Mouse (Mus musculus) c-Kit-positive CD71-positive TER-119-negative erythroid progenitor cells, embryonic 14.5 days (primary cell): Measurements from ENCODE around the gene Pcf11.

Experiments
- DNase-seq: peaks from one replicate; pipeline ENCODE4 v3.0.0-alpha.2; 2013; ENCODE audit warnings: low read depth

Pcf11 gene

DNA sequence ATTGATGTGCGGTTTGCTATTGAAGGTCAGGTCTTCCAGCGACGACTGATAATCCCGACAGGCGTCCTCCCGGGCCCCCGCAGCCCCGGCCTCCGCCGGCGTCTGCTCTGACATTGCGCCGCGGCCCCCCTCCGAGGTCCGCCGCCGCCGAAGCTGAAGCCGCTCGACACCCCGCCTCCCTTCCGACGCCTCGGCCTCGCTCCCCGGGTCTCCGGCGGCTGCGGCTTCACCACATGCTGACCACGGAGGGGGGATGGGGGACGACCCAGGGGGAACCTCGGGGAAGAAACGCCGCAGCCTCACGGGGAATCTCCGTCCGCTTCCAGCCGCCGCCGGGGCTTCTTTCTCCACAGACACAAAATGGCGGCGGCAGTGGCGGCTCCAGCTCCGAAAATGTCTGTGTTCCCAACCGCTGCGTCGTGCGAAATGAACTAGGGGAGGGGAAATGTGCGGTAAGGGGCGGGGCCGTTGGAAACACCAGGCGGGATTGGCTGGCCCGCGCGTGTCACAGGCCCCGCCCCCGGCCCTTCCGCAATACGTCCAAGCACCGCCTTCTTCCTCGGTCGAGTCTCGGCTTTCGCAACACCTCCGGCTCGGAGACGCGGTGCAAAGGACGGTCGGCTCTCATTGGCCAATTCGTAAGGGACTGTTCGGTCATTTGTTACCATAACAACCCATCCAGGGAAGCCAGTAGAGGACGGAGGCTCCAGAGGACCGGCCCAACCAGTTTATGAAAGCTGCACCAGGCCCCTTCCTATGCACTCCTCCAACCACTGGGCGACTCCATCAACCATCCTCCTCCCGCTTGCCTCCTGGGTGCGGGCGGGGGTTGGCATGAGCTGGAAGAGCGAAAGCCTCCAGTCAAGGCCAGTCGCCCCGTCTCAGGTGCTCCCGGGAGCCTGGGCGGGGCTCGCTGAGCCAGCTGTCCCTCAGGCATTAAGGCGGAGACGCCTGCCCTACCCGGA, at the start of gene Pcf11:
Pcf11 (minus strand) TSS at position 428 of the 965 bp plus-strand sequence.
- peak; percentile 91 for DNase-seq

DNA sequence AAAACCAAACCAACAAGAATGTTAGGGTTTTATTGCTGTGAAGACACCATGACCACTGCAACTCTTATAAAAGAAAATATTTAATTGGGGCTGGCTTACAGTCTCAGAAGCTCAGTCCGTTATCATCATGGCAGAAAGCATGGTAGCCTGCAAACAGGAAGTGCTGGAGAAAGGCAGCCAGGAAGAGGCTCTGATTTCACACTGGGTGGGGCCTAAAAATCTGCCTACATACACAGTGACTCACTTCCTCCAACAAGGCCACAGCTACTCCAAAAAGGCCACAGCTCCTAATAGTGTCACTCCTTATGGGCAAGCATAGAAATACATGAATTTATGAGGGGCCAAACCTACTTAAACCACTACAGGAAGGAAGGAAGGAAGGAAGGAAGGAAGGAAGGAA, 45.3 kb upstream of the Pcf11 start:
- no peak for DNase-seq

DNA sequence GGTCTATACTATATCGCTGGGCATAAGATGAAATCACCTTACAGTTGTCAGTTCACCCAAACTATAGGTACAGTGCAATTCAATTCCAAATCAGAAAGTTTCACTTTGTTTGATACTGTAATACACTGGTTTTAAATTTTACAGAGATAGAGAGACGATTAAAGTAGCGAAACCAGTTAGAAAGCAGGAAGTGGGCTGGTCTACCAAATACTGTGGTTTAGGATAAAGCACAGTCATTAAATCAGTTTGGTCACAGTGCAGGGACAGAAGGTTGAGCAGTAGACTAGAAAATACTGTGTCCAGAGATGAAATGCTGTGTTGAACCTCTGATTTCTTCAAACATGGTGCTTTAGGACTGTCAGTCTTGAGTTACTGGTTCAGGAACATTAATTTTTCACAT, 41.9 kb upstream of the Pcf11 start:
- no peak for DNase-seq

DNA sequence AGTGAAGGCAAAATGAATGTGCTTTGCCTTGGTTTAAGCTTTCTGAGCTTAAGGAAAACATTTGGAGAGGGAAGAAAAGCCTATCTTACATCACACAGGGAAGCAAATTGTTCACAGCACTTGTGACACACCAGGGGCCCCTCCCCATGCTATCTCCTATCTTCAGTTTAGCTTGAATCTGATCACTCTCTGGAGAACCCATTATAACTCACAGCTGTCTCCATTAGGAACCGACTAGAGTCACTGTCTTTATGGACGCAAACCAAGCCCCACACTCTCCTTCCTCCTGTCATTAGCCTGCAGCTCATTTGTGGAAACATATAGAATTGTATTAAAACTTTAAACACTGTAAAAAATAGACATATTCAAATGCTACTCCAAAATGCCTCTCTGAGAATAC, 39.8 kb upstream of the Pcf11 start:
- DNase-seq: no peak

DNA sequence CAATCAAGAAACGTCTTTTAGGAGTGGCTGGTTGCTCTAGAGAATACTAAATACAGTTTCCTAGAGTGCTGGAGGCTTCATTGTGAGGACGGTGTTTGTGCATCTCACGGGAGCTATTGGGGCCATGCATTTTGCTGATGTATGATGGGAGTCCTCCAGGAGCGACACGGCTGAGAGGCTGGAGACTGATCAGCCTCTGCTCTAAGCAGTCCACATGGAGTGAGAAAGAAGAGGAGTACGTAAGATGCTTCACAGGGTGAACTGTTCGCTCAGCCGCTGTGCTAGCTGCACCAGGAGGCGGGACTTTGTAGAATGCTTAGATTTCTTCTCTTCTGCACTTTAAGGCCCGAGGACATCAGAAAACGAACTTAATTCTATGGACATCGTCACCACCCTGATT, 37.0 kb upstream of the Pcf11 start:
- DNase-seq: no peak

DNA sequence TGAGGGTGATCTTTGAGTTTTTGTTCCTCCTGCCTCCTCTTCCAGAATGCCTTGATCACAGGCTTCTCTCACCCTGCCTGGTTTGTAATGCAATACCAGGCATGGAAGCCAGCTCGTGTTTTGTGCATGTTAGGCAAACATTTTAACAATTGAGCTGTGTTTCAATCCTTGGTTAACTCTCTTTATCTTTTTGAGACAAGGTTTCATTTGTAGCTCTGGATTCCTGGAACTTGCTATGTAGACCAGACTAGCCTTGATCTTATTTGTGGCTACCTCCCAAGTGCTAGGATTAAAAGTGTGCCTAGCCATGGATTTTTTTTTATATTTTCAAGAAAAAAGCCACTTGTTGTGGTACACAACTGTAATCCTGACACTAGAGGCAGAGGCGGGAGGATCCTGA, 35.8 kb upstream of the Pcf11 start:
- DNase-seq: no peak

DNA sequence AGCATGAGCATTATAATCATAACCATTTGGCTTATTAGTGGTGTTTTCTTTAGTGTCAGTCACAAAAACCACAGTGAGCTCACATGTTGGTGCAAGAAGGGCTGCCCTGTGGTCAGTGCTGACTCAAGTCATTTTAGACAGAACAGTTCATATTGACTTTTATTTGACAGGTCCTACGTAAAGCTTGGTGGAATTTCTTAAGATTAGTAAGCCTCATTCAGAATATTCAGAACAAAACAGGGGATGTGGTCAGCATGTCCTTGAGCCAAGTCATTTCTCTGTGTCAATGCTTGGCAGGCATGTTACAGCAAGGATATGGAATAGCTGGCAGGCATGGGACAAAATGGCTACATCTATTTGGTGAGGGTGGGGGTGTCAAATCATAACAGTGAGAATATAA, 33.9 kb upstream of the Pcf11 start:
- no peak for DNase-seq

DNA sequence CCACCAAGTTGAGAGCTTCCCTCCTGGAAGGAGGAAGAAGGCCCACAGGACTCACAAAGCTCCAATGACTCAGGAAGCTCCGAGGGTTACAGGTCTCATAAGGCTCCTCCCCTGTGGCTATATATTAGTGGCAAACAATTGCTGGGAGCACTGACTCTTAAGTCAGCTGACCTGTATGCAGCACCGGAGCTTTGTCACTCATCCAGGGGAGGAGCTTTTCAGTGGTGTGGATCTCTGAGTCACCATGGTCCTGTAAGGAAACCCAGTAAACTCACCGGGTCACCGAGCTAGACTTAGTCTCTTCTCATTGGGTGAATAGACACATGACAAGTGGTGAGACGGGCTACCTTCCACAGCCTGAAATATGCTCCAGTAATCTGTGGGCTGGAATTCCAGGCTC, 29.0 kb upstream of the Pcf11 start:
- DNase-seq: no peak

DNA sequence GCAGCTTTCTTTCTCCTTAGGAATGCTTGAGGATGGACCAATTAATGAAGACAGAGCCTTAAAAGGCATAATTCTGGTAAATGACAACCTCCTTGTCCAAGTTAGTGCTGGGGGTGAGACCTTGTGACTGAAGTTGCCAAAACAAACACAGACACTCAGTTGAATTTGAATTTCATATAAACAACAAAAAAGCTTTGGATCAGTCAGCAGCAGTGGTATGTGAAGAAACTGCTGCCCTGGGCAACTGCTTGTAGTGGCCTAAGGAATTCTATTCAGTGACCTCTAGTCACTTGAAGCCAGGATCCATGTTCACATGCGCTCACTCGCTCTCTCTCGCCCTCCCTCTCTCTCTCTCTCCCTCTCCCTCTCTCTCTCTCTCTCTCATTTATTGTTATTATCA, 26.7 kb upstream of the Pcf11 start:
- no peak for DNase-seq

DNA sequence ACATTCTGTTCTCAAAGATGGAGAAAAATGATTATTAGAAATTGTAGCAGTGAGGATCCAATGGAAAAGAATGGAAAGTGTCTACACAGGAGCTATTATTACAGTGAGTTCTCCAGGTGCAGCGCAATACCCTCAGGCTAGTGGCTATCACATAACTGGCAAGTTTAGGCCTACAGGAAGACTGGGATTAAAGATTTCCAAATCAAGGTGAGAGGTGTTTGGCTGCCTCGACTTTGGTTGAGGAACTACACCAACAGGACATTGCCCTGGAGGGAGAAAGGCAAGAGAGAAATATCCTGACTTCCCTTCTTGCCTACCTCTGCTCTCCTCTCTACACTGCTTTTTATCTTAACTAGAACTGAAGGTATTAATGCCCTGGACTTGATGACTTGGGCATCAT, 19.4 kb upstream of the Pcf11 start:
- DNase-seq: no peak

DNA sequence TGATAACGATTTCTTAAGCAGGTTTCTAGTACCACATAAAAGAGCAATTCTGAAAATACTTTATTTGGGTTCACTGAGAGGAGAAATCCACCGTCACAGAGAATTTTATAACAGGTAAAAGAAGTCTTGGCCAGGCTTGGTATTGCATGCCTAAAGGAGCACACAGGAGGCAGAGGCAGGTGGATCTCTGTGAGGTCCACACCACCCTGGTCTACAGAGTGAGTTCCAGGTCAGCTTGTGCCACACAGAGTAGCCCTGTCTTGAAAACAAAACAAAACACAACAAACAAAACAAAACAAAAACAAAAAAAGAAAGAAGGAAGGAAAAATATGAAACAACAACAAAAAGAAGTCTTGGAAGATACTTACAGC, 18.6 kb upstream of the Pcf11 start:
- DNase-seq: no peak

DNA sequence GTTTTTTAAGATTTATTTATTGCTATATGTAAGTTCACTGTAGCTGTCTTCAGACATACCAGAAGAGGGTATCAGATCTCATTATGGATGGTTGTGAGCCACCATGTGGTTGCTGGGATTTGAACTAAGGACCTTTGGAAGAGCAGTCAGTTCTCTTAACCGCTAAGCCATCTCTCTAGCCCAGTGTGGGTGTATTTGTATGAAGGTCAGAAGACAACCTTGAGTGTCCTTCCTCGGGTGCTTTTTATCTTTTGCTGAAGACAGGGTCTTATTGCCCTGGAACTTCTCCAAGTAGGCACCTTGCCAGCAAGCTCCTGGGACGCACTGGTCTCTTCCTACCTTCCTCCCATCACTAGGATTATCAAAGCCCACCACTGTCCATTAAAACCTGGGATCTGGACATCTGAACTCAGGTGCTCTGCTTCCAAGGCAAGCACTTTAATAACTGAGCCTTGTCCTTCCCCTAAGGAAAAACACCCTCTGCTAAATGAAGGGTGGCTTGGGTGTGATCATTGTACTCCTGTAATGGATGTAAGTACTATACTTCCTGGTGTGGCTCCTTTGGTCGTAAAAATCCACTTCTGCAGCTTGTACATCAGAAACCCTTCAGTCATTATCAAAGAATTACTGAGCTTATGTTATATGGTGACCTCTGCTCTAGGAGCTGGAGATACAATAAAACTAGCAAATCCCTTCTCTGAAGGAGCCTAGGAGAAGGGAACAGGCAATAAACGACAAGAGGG, 18.0 kb upstream of the Pcf11 start:
- DNase-seq: no peak

DNA sequence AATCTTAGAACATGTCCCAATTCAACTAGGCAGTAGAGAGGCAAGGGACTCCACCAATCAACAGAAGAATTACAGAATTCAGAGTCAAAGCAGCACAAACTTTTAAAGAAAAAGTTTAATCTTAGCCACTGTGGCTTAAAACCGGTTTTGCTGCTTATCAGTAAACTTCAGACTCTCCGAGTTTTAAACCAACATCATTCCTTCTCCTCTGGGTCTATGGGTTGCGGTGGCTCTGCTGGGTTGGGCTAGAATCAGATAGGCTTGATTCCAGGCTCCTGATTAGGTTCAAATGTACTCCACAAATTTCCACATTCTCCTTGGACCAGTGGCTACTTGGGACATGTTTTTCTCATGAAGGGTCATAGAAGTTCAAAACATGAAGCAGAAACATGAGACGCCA, 7.6 kb upstream of the Pcf11 start:
- no peak for DNase-seq

DNA sequence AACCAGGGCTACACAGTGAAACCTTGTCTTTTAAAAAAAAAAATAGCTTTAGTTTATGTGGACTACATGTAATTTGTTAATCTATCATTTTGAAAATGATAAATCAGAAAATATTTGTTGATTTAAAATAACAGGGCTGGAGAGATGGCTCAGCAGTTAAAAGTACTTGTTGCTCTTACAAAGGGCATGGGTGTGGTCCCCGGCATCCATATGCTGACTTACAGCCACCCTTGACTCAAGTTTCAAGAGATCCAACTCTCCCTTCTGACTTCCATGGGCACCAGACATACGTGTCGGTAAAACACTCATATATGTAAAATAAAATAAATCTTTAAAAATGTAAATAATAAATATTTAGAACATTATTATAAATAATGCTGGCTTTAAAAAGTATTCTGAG, 5.4 kb upstream of the Pcf11 start:
- DNase-seq: no peak

DNA sequence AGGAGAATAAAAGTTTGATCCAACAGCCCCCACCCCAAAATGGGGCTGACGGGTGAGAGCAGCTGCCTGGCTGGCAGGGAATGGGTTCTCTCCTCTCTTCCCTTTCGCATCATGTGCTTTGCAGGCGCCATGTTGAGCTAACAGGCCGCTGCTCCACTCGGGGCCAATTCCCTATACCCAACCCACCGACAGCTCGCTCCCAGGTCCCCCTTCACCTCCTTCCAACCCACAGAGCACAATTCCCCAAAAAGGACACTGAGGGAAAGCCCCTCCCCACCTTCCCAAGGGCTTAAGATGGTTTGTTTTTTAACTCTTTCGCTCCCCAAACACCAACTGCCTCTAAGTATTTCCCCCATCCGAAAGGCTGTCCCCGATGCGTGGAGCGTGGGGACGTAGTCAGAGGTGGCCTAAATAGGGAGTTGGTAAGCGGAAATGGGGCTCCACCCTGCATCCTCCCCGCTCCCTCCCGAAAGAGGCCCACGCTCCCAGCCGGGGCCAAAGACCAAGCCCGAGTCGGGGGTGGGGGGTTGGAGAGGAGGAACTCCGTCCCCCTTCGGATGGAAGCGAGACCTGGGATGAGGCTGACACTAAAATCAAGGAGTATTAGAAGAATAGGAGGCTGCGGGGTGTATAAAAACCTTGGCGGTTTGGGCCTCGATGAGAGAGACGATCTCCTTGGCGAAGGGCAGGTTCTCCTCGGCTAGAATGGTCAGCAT, 785 bp downstream of the Pcf11 start:
- no peak for DNase-seq

DNA sequence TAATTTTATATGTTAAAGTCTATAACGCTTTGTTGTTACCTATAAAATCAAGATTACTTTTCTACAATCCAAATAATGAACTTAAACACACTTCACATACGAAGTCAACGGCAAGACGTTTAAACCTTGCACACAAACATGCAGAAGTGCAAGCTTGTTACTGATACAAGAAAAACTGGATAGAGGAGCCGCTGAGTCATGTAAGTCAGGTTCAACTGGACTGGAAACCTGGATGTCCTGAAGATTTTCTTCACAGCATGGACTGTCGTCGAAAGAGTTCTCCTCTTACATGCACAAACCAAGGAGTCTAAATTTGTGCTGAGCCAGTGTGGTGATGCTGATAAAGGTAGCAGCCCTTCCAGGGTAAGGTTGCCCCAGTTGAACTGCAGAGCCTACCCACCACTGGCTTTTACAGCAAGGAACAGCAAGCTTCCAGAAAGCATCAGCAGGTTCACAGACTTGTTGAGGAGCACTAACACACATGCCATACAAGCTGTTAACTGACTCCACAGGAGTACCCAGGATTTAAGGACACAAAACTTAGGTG, 3.4 kb downstream of the Pcf11 start:
- no peak for DNase-seq

DNA sequence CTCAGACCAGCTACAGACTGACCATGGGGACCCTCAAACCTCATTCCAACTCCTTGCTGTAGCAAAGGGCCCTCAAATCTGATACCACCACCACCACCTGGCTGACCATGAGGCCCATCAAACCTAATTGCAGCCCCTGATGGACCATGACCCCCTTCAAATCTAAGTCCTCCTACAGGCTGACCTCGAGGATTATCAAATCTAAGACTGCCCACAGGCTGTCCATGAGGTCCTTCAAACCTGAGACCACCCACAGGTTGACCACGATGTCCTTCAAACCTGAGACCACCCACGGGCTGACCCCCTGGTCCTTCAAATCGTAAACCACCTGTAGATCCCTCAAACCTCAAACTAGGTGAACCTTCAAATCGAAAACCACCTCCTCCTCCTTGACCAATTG, 11.7 kb downstream of the Pcf11 start:
- DNase-seq: no peak

DNA sequence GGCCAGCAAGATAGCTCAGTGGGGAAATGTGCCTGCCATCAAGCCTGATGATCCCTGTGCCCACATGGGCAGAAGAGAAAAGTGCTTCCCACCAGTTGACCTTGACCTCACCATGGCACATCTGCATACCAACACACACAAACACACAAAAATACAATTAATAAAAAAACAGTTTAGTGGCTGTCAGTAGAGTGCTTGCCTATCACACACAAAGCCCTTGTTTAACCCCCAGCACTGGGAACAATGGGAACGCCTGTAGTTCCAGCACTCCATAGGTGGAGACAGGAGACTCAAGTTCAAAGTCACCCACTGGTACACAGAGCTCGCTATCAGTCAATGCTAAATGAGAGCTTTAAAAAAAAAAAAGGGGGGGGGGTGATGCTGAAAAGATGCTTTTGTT, 13.3 kb downstream of the Pcf11 start:
- DNase-seq: no peak

DNA sequence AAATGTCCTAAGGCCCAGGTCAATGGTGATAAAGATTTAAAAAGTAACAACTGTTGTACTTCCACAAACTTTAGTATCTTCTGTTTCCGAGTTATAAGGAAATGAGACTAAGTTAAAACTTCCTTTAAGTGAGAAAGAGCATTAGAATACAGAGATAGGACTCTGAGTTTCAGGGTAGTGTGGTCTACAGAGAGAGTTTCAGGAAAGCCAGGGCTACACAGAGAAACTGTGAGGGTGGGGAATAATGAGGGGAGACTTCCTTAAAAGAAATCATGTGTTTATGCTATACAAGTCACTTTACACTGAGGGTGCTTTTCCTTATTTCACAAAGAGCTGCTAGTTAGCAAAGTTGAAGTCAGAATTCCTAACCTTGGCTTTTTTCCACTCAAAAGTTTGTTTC, 16.4 kb downstream of the Pcf11 start:
- DNase-seq: no peak

DNA sequence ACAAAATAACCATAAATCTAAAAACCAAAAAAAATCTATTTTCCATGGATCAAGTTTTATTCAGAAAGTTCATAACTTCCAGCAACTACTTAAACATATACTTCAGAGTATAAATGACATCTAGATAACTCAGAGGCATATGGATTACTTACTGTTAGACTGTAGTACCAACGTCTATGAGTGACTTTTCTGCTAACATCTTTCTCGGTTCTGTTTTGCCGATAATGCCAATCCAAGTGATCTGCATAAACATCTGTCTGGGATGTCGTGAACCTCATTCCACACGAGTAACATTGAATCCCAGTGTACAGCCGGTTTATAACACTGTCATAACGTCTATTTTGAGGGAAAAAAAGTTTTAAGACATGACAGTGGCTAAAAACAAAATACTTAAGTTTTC, 21.9 kb downstream of the Pcf11 start:
- no peak for DNase-seq

DNA sequence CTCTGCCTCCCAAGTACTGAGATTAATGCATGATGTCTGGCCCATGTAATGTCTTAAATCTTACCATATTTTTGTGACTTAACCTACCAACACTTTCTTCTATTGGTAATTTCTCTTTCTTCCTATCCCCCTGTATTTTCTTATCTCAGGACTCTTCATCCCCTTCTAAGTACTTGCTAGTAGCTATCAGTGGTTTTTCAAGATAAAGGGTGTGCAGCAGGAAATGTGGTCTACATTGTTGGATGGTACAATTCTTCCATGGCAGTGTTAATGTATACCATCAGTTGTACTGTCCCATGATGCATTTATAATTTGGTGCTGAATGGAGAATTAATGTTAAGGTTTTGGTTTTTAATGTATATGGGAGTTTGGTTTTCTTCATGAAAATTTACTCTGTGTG, 27.4 kb downstream of the Pcf11 start:
- no peak for DNase-seq

DNA sequence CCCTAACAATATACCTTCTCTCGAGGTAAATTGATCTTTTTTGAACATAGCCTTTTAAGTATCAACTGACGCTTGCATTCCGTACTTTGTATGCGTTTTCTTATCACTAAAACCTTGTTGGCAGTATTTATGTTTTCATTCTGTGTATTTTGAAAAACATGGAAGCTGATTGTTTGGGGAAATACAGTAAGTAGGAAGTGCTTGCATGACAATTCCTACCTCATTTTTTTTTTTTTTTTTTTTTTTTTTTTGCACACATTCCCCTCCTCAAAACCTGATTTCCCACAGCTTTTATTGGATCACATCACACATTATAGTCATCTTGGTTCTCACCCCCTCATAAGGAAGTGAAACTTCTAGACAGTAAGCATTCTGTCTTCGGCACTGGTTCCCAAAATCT, 31.7 kb downstream of the Pcf11 start:
- DNase-seq: no peak
